ENCODE assay signal across 8 mouse cellular contexts in genomic region chr4:145219240-145219985, GRCm38 (mm10). TPM values are rescaled to one million over a fixed set of nuclear protein-coding genes. Genes with fewer than 3 reads are reported as not detected.
A peak's percentile ranks its signal among the peaks of the same experiment; 100 is the strongest.
DNase-seq lines count a peak whose midpoint lies in the region; ATAC-seq and TF ChIP-seq lines count a peak whose summit lies in the region.

No protein-coding gene starts in this region.

- WGBS in liver, embryonic 15.5 days (ENCODE audit: insufficient replicate concordance), result 48% methylated on average over 15 of the region's 15 CpGs
- WGBS in stomach, postnatal 0 days, result 52% methylated on average over 15 of the region's 15 CpGs
- WGBS in hindbrain, embryonic 10.5 days, result 69% methylated on average over 15 of the region's 15 CpGs
- 65% methylated on average over 15 of the region's 15 CpGs for WGBS in hindbrain, embryonic 12.5 days

- no peak overlapping the region for H3K4me3 ChIP-seq in layer of hippocampus, adult 2 months
- no peak overlapping the region for H3K4me3 ChIP-seq in E14TG2a.4 (replicated peaks; ENCODE audit: low read length)
- no peak overlapping the region for H3K4me3 ChIP-seq in liver, embryonic 15.5 days (replicated peaks)
- H3K4me3 ChIP-seq in stomach, postnatal 0 days (ENCODE audit: low read depth, low read length), result no peak overlapping the region
- no peak overlapping the region for H3K4me3 ChIP-seq in hindbrain, embryonic 10.5 days
- H3K4me3 ChIP-seq in hindbrain, embryonic 12.5 days, result no peak overlapping the region

- peaks cover 27% of the 10 kb centered on the region for H3K4me1 ChIP-seq in E14TG2a.4 (replicated peaks; ENCODE audit: low read depth, low read length)
- peaks cover 30% of the 10 kb centered on the region for H3K4me1 ChIP-seq in liver, embryonic 15.5 days (replicated peaks)
- no peaks in the 10 kb centered on the region for H3K4me1 ChIP-seq in stomach, postnatal 0 days (replicated peaks; ENCODE audit: control insufficient read depth, insufficient read depth)
- peaks cover 11% of the 10 kb centered on the region for H3K4me1 ChIP-seq in hindbrain, embryonic 10.5 days (replicated peaks)
- H3K4me1 ChIP-seq in hindbrain, embryonic 12.5 days, result peaks cover 5% of the 10 kb centered on the region

- TF ChIP-seq CTCF in layer of hippocampus, adult 2 months (conservative IDR thresholded peaks at IDR 0.05), result peak; percentile 78
- peak; percentile 72 for TF ChIP-seq CTCF in E14TG2a.4 (conservative IDR thresholded peaks at IDR 0.05; ENCODE audit: low read length)
- peak; percentile 68 for TF ChIP-seq CTCF in stomach, postnatal 0 days (IDR thresholded peaks at IDR 0.05; ENCODE audit: low read depth)

- H3K4me2 ChIP-seq in liver, embryonic 15.5 days, result no peak overlapping the region
- H3K4me2 ChIP-seq in stomach, postnatal 0 days (replicated peaks; ENCODE audit: low read depth), result no peak overlapping the region
- no peak overlapping the region for H3K4me2 ChIP-seq in hindbrain, embryonic 12.5 days (replicated peaks)

- H3K9me3 ChIP-seq in E14TG2a.4 (ENCODE audit: low read length), result peaks cover 10% of the 10 kb centered on the region; the same call in 1 of the 2 replicates
- H3K9me3 ChIP-seq in liver, embryonic 15.5 days (replicated peaks), result no peaks in the 10 kb centered on the region
- H3K9me3 ChIP-seq in stomach, postnatal 0 days (ENCODE audit: control insufficient read depth, low read length), result no peaks in the 10 kb centered on the region
- H3K9me3 ChIP-seq in hindbrain, embryonic 10.5 days, result no peaks in the 10 kb centered on the region
- H3K9me3 ChIP-seq in hindbrain, embryonic 12.5 days (replicated peaks), result no peaks in the 10 kb centered on the region

- H3K27ac ChIP-seq in layer of hippocampus, adult 2 months, result no peak overlapping the region
- peak overlapping the region; percentile 64 for H3K27ac ChIP-seq in liver, embryonic 15.5 days (replicated peaks)
- H3K27ac ChIP-seq in stomach, postnatal 0 days (replicated peaks), result no peak overlapping the region
- H3K27ac ChIP-seq in hindbrain, embryonic 10.5 days, result no peak overlapping the region
- no peak overlapping the region for H3K27ac ChIP-seq in hindbrain, embryonic 12.5 days

- TF ChIP-seq EP300 in stomach, postnatal 0 days (optimal IDR thresholded peaks at IDR 0.05), result no peak

- H3K36me3 ChIP-seq in E14TG2a.4 (ENCODE audit: insufficient read depth, low read length), result peaks cover 67% of the 10 kb centered on the region
- H3K36me3 ChIP-seq in liver, embryonic 15.5 days (replicated peaks), result peaks cover 28% of the 10 kb centered on the region
- no peaks in the 10 kb centered on the region; the same call in 1 of the 2 replicates for H3K36me3 ChIP-seq in stomach, postnatal 0 days (ENCODE audit: control insufficient read depth, insufficient read depth, low read length)
- no peaks in the 10 kb centered on the region for H3K36me3 ChIP-seq in hindbrain, embryonic 10.5 days
- no peaks in the 10 kb centered on the region for H3K36me3 ChIP-seq in hindbrain, embryonic 12.5 days

- no peak overlapping the region for H3K9ac ChIP-seq in liver, embryonic 15.5 days
- H3K9ac ChIP-seq in stomach, postnatal 0 days (ENCODE audit: low read length), result no peak overlapping the region
- no peak overlapping the region for H3K9ac ChIP-seq in hindbrain, embryonic 12.5 days

- ATAC-seq in liver, embryonic 15.5 days (ENCODE audit: insufficient read depth), result peak; percentile 42
- ATAC-seq in stomach, postnatal 0 days (ENCODE audit: low FRiP score, low TSS enrichment), result 0 out of 2 replicates have a peak, but pooled peaks have one; percentile 4
- no peak for ATAC-seq in hindbrain, embryonic 12.5 days (ENCODE audit: low FRiP score)

- DNase-seq in layer of hippocampus, adult 2 months (ENCODE audit: low spot score in 2 of 2), result peak in 1 of 2 experiments; percentile 41
- DNase-seq in layer of hippocampus, adult 9-11 months, result no peak
- peak; percentile 72 for DNase-seq in adrenal gland, postnatal 14 days
- peak; percentile 50 for DNase-seq in stomach, postnatal 0 days (ENCODE audit: low spot score)
- DNase-seq in hindbrain, embryonic 10.5 days (ENCODE audit: low spot score), result no peak

- H3K27me3 ChIP-seq in E14TG2a.4 (ENCODE audit: insufficient read depth, low read length), result no peaks in the 10 kb centered on the region
- no peaks in the 10 kb centered on the region for H3K27me3 ChIP-seq in liver, embryonic 15.5 days
- H3K27me3 ChIP-seq in stomach, postnatal 0 days (ENCODE audit: control insufficient read depth, insufficient read depth, low read length), result no peaks in the 10 kb centered on the region
- no peaks in the 10 kb centered on the region for H3K27me3 ChIP-seq in hindbrain, embryonic 10.5 days (ENCODE audit: insufficient read depth, poor library complexity, severe bottlenecking)
- H3K27me3 ChIP-seq in hindbrain, embryonic 12.5 days, result no peaks in the 10 kb centered on the region

RNA-seq across cellular contexts. Expression of gene Vps13d, which starts 24.6 kb away (rescaled TPM):
- 10 to 100 TPM; 69.1 to 75.6 TPM for total RNA-seq in layer of hippocampus, adult 2 months (2021)
- total RNA-seq in adrenal gland, postnatal 14 days (2021), result 47.6 and 52.2 TPM in 2 replicates
- polyA plus RNA-seq in liver, embryonic 15.5 days (2015; fragmentation: Nextera tagmentation; extraction: Ambion mirVana), result 3.5 and 3.9 TPM in 2 replicates
- 7.2 and 8.1 TPM in 2 replicates for polyA plus RNA-seq in stomach, postnatal 0 days (2015; fragmentation: Nextera tagmentation; extraction: Ambion mirVana)
- 4.9 and 6.1 TPM in 2 replicates for polyA plus RNA-seq in hindbrain, embryonic 10.5 days (2016; fragmentation: Nextera tagmentation; extraction: Ambion mirVana)
- polyA plus RNA-seq in hindbrain, embryonic 12.5 days (2016; fragmentation: Nextera tagmentation; extraction: Ambion mirVana), result 6.7 and 7.2 TPM in 2 replicates

RNA-seq across cellular contexts. Expression of gene Tnfrsf1b, which starts 27.3 kb away (rescaled TPM):
- 1 to 10 TPM; 2.7 TPM for total RNA-seq in layer of hippocampus, adult 2 months (2021)
- 6.3 and 9.0 TPM in 2 replicates for total RNA-seq in adrenal gland, postnatal 14 days (2021)
- 7.7 and 9.3 TPM in 2 replicates for polyA plus RNA-seq in liver, embryonic 15.5 days (2015; fragmentation: Nextera tagmentation; extraction: Ambion mirVana)
- polyA plus RNA-seq in stomach, postnatal 0 days (2015; fragmentation: Nextera tagmentation; extraction: Ambion mirVana), result 5.4 and 6.0 TPM in 2 replicates
- 2.8 and 3.1 TPM in 2 replicates for polyA plus RNA-seq in hindbrain, embryonic 10.5 days (2016; fragmentation: Nextera tagmentation; extraction: Ambion mirVana)
- 2.6 and 3.4 TPM in 2 replicates for polyA plus RNA-seq in hindbrain, embryonic 12.5 days (2016; fragmentation: Nextera tagmentation; extraction: Ambion mirVana)

Comparison
In these comparisons a context has a peak if more than half of its experiments do, and no peak if none do; other contexts are left out.
1. DNase-seq: peak in adrenal gland, postnatal 14 days (single experiment) and stomach, postnatal 0 days (single experiment); none in layer of hippocampus, adult 9-11 months (single experiment) and hindbrain, embryonic 10.5 days (single experiment).
2. Peak in every context shown above with its lines, with median percentiles within 50 percentile points of each other: CTCF ChIP-seq.